Mouse (Mus musculus) thymus, adult 18-20 months (tissue): ENCODE measurements around the gene Abhd4.

Experiments
- DNase-seq, 2 experiments: peaks; one replicate each; pipeline ENCODE4 v3.0.0; 2022; ENCODE audit warnings: mixed read lengths in 2 of 2

Abhd4 gene

DNA sequence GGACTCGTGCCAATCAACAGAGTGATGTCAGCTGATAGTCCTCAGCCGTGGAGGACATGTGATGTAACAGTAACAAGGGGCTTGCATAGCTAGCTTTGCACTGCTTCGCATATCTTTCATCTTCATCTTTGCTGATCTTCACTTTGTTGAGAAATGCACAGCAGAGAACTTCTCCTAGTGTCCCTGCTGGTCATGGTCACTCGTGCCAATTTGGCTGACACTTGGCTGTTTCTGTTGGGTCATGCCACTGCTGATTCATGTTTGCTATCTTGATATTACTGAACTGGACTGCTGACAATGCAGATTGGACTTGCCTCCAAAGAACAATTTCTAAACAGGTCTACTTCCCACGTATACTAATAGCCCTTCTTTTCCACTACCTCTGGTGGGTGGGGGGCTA, 46.1 kb downstream of the Abhd4 start:
- no peak for DNase-seq

DNA sequence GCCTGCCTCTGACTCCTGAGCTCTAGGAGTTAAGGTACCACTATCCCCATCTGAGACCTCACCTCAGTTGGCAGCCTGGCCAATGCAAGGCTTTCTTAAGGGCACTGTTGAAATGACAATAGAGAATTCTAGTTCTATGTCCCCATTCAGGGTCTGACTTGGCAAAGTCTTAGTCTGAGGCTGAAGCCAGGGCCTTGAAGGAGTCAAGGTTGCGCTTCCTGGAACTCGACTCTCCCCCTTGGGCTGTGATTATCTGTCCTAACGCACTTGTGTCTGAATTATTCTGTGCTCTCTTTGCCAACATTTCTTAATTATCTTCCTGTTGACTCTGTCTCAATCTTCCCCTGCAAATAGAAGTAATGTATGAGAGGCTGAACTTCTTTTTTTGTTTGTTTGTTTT, 46.7 kb downstream of the Abhd4 start:
- DNase-seq: no peak

DNA sequence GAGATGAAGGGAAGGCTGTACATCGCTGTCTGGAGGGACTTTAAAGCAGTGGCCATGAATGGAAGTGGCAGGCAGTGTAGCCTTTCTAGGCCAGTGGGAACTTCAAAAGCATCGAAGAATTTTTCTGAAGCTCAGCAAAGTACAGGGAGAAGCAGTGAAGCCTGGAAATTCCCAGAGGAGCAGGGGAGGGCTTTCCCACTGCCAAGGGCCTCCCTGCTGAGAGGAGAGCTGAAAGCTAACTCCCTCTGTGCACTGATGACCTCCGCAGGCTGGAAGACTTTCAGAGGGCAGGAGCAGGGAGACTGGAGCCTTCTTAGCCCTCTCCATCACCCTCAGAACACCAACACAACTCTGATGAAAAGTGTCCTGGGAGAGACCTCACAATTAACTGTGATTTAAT, 57.8 kb downstream of the Abhd4 start:
- DNase-seq: no peak
